Mouse (Mus musculus) layer of hippocampus, adult 2 months (tissue): ENCODE results near the gene Cpe. TPM values are rescaled to one million over a fixed set of nuclear protein-coding genes. Genes with fewer than 3 reads are reported as not detected.
A peak's percentile ranks its signal among the peaks of the same experiment; 100 is the strongest.

Source experiments
- DNase-seq, 2 experiments: peaks; one replicate each; pipeline ENCODE4 v3.0.0; 2022; ENCODE audit warnings: low spot score in 2 of 2
- H3K27ac ChIP-seq: fragments of 200-600 bp; 2 replicates; pipeline ENCODE4 v1.8.1; 2022
- H3K4me3 ChIP-seq: fragments of 200-600 bp; 2 replicates; pipeline ENCODE4 v1.8.1; 2022; ENCODE audit warnings: mild to moderate bottlenecking
- CTCF ChIP-seq: fragments of 200-600 bp; conservative IDR thresholded peaks from 2 replicates; pipeline ENCODE4 v1.8.1; 2022; ENCODE audit warnings: antibody characterized with exemption, mild to moderate bottlenecking, moderate library complexity
- total RNA-seq, 2 experiments: library from RNA; stranded (reverse); gene quantifications; 2 replicates each; pipeline ENCODE4 v1.2.3; 2021

Cpe gene
- total RNA-seq, 2 experiments from 2014 or later: 2,581 to 2,789 TPM

GRCm38 (mm10) chr8:64615459-64615858 is 77.4 kb downstream of the Cpe start:
- DNase-seq: no peak
- TF ChIP-seq CTCF: no peak

DNA sequence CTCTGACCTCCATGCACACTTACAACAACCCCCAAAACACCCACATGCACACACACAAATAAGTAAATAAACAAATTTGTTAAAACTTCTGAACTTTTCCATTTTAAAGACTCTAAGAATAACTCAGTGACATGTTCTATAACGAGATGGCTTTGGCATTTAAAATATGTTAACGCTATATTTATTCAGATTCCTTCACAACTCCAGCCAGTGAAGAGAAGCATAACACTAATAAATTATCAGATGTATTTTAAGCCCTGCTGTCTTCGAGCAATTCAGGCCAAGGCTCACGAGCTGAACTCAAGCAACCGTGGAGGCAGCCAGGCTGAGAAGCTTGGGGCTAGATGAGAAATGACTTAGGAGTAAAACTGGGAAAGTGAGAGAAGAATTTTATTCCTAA is 79.2 kb downstream of the Cpe start:
- DNase-seq: no peak
- H3K4me3 ChIP-seq: no peak overlapping the region
- no peak for TF ChIP-seq CTCF
- no peak overlapping the region for H3K27ac ChIP-seq

More at GRCm38 (mm10) chr8:64615459-64615858, 77.4 kb downstream of the Cpe start:
- Histone ChIP-seq H3K4me3 (no peak overlapping the region), H3K27ac (peak overlapping the region; percentile 23; the same call in 1 of the 2 replicates)

DNA sequence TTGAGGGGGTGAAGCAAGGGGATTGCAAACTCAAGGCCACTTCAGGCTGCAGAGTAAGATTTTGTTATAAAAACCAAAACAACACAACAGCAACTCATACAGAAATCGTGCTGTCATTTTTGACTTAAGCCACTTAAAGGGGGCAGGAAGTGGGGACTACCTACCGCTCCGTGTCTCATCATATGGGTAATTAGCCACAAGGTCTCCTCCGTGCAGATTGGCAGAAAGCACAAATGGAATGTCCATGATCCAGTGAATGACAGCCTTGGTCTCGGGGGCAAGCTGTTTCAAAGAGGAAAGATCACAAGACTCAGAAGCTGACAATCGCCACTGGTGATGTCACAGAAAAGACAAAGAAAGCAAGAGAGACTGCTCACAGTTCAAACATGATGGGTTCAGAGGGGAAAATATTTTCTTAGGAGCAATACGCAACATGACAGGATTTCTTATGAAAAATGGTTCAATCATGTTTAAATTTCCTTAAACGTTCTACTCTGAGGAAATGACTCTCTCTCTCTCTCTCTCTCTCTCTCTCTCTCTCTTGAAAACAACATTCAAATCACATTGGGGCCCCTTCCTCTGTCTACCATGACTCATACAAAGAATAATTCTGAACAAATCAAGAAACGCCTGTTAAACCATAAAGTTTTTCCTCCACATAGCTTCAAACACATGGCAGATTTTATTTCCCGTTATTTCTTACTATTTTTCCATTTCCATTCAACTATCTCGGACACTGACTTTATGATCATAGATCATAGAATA is 81.5 kb downstream of the Cpe start:
- Histone ChIP-seq H3K27ac (no peak overlapping the region), H3K4me3 (no peak overlapping the region)
- TF ChIP-seq CTCF: no peak
- no peak for DNase-seq

GRCm38 (mm10) chr8:64608931-64609330 is 83.9 kb downstream of the Cpe start:
- TF ChIP-seq CTCF: no peak
- no peak overlapping the region for H3K27ac ChIP-seq
- H3K4me3 ChIP-seq: no peak overlapping the region
- DNase-seq: no peak

- no peak for DNase-seq
- no peak overlapping the region for H3K27ac ChIP-seq
- no peak overlapping the region for H3K4me3 ChIP-seq
- TF ChIP-seq CTCF: no peak
Measured at GRCm38 (mm10) chr8:64606015-64606414, 86.8 kb downstream of the Cpe start.

GRCm38 (mm10) chr8:64598206-64598605 is 94.6 kb downstream of the Cpe start:
- no peak for DNase-seq
- H3K27ac ChIP-seq: no peak overlapping the region; the same call in 1 of the 2 replicates
- TF ChIP-seq CTCF: no peak
- no peak overlapping the region for H3K4me3 ChIP-seq

DNA sequence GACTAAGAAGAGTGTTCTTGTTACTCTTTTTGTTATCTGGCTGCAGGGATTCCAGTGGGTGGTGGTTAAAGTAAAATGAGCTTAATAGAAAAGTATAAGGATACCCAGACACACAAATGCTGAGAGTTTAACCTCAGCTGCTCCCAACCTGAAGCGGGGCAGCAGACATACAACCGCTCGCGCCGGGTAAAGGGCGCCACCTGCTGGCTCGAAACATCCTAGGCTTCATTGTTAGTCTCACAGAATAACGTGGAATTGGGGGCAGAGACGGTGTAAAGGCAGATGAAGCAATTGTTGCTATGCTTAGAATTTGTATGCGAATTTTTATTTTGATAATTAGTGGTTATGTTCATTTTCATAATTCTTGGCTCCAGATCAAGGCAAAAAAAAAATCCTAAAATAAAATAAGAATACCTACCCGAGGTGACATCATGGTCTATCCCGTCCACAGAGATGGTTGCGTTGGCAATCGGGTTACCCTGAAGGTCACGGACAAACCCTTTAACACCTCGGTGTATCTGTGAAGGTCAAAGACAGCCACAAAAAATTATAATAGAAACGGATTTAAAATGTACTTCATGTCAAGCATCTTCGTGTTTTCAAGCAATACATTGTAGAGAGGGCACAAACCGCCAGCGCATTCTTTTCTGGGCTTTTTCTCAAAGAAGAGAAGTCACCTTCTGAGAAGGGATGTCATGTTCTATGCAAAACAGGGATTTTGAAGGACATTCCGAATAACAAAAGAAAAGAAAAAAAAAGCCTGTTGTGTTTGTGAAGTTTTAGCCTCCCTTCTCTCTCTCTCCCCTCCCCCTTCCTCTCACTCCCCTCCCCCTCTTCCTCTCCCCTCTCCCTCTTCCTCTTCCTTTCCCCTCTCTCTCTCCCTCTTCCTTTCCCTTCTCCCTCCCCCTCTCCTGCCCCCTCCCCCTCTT is 95.5 kb downstream of the Cpe start:
- TF ChIP-seq CTCF: peak; percentile 93
- H3K4me3 ChIP-seq: no peak overlapping the region
- H3K27ac ChIP-seq: no peak overlapping the region
- peak; percentile 48 to 83 for DNase-seq

DNA sequence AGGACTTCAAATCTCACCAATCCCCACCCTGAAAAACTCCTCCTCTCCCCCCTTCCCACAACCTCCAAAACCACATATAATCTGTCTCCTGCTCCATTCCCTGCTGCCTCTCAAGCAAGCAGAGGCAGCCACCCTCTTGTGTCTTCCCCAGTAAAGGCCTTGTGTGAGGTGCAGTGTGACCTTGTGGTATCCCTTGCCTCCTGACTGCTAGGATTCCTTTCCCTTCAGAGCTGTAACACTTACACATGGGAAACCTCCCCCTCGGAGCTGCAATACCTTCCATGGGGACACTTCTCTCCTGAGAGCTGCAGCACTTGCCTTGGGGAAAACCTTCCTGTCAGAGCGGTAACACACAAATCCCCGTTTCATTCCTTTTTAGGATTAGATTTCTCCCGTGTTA is 96.5 kb downstream of the Cpe start:
- Histone ChIP-seq H3K27ac (no peak overlapping the region), H3K4me3 (no peak overlapping the region)
- no peak for DNase-seq
- no peak for TF ChIP-seq CTCF

GRCm38 (mm10) chr8:64590456-64590855 is 102.4 kb downstream of the Cpe start:
- no peak for TF ChIP-seq CTCF

GRCm38 (mm10) chr8:64582887-64583286 is 110.0 kb downstream of the Cpe start:
- no peak overlapping the region for H3K27ac ChIP-seq
- TF ChIP-seq CTCF: no peak
- H3K4me3 ChIP-seq: no peak overlapping the region
- no peak for DNase-seq

More at GRCm38 (mm10) chr8:64590456-64590855, 102.4 kb downstream of the Cpe start:
- Histone ChIP-seq H3K4me3 (no peak overlapping the region), H3K27ac (no peak overlapping the region)
- DNase-seq: no peak

- H3K27ac ChIP-seq: no peak overlapping the region
- no peak for DNase-seq
- H3K4me3 ChIP-seq: no peak overlapping the region
- TF ChIP-seq CTCF: no peak
Measured at GRCm38 (mm10) chr8:64578221-64578620, 114.6 kb downstream of the Cpe start.

DNA sequence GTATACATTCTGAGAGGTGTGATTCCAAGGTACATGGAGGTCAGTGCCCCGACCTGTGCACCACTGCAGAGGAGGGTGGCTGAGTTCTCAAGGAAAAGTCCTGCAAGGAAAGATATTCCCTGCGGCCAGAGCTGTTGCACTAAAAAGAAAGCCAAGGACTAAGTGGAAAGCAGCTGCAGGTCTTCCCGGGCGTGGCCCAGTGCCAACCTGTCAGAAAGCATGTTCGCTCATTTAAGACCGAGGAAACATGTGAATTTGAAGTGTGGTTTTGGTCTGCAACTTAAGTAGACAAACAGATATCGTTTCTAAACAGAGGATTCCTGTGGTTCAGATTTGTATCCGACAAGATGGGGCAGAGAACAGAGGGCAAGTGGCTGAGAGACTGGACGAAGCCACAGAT is 117.9 kb downstream of the Cpe start:
- TF ChIP-seq CTCF: no peak
- Histone ChIP-seq H3K27ac (no peak overlapping the region), H3K4me3 (no peak overlapping the region)
- no peak for DNase-seq
